Mouse (Mus musculus) hindbrain, embryonic 12.5 days (tissue): ENCODE results near the gene Fam172a. TPM values are rescaled to one million over a fixed set of nuclear protein-coding genes. Genes with fewer than 3 reads are reported as not detected.

Experiments
- ATAC-seq: fragments of 200-750 bp; cut with Nextera tagmentation; 2 replicates; pipeline ENCODE4 v1.8.0; 2017; ENCODE audit warnings: moderate TSS enrichment; ENCODE audit not compliant: low FRiP score
- H3K27ac ChIP-seq: fragments of 300-500 bp; sonication (generic); 2 replicates; pipeline ENCODE4 v1.5.1; 2016; ENCODE audit warnings: mild to moderate bottlenecking
- H3K27me3 ChIP-seq: fragments of 300-500 bp; sonication (generic); 2 replicates; pipeline ENCODE4 v1.6.1; 2016; ENCODE audit warnings: mild to moderate bottlenecking
- H3K36me3 ChIP-seq: fragments of 300-500 bp; sonication (generic); 2 replicates; pipeline ENCODE4 v1.6.1; 2016; ENCODE audit warnings: mild to moderate bottlenecking
- H3K4me1 ChIP-seq: fragments of 300-500 bp; sonication (generic); 2 replicates; pipeline ENCODE4 v1.6.1; 2016
- H3K4me2 ChIP-seq: fragments of 300-500 bp; sonication (generic); replicated peaks from 2 replicates; pipeline ENCODE4 v1.6.1; 2016; ENCODE audit warnings: mild to moderate bottlenecking
- H3K4me3 ChIP-seq: fragments of 300-500 bp; sonication (generic); 2 replicates; pipeline ENCODE4 v1.5.1; 2016; ENCODE audit warnings: mild to moderate bottlenecking
- H3K9ac ChIP-seq: fragments of 300-500 bp; sonication (generic); 2 replicates; pipeline ENCODE4 v1.6.1; 2016; ENCODE audit warnings: mild to moderate bottlenecking, moderate library complexity
- H3K9me3 ChIP-seq: fragments of 300-500 bp; sonication (generic); replicated peaks from 2 replicates; pipeline ENCODE4 v1.6.1; 2016; ENCODE audit warnings: mild to moderate bottlenecking
- WGBS: fragments of 180-500 bp; shearing (Covaris S2); methylation state at CpG from one replicate; pipeline ENCODE4 v1.1.7; 2016; 5-methylcytosine and 5-hydroxymethylcytosine counted together
- polyA plus RNA-seq: library from polyadenylated mRNA; unstranded; fragments of >200 nt; fragmentation: Nextera tagmentation; extraction: Ambion mirVana; gene quantifications from 2 replicates; pipeline ENCODE4 v1.2.1, GENCODE M21; 2016

The Fam172a gene
- polyA plus RNA-seq, 1 experiment from 2014 or later: 42.4 TPM

DNA sequence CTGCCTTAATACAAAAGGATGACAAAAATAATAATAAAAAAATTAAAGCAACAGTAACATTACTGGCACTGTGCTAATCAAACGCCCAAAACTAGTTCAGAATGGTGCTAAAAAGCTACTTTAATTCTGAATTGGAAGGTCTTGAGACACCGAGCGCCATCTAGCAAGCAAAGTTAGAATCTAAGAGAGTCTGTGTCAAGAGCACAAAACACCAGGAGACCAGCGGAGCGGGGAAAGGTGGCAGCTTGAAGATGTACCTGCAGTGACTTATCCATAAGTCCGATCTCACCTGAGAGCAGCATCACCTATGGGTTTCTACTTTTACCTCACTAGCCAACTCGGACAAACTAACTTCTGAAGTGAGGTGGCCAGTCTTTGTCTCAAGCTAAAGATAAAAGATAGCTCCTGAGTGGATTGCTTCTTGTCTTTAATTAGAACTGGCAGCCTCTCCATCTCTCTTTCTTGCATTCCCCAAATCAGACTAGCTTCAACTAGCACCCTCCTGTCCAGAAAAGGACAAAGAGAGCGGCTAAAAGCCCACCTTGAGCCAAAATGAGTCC is 474.1 kb downstream of the Fam172a start:
- ATAC-seq: no peak
- Histone ChIP-seq H3K4me1 (peaks cover 23% of the 10 kb centered on the region), H3K9me3 (no peaks in the 10 kb centered on the region), H3K4me2 (peak overlapping the region; percentile 39), H3K36me3 (no peaks in the 10 kb centered on the region), H3K9ac (peak overlapping the region; percentile 56; the same call in 1 of the 2 replicates), H3K4me3 (peak overlapping the region; percentile 19), H3K27ac (peak overlapping the region; percentile 63), H3K27me3 (peaks cover 22% of the 10 kb centered on the region)
- WGBS: under 1% methylated on average over 8 of the region's 8 CpGs

DNA sequence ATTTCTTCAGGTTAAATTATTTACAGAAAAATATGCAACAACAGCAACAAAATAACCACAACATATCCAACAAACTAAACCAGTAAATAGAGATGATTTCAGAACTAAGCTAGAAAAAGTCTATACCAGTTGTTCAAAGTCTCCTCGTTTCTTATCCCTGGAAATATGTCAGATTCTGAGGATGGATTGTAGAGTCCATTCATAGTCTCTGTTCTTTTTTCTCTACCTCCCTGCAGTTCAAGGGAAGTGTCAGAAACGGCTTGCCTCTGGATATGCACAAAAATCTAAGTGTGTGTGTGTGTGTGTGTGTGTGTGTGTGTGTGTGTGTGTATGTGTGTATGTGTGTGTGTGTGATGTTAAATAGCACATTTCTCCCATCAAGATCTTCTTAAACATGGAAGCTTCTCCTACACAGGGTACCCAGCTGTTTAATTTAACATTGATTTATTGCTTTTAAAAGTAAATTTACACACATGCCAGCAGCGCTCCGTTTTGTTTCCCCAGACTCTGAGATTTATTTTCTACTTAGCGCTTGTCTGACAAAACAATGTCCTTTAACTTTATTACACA is 475.6 kb downstream of the Fam172a start:
- Histone ChIP-seq H3K36me3 (no peaks in the 10 kb centered on the region), H3K27ac (peak overlapping the region; percentile 91), H3K9me3 (no peaks in the 10 kb centered on the region), H3K9ac (no peak overlapping the region; the same call in 1 of the 2 replicates), H3K4me3 (peak overlapping the region; percentile 41; the same call in 1 of the 2 replicates), H3K27me3 (peaks cover 18% of the 10 kb centered on the region), H3K4me2 (peak overlapping the region; percentile 69), H3K4me1 (peaks cover 16% of the 10 kb centered on the region)
- ATAC-seq: no peak
- WGBS: 10% methylated on average over 5 of the region's 5 CpGs

DNA sequence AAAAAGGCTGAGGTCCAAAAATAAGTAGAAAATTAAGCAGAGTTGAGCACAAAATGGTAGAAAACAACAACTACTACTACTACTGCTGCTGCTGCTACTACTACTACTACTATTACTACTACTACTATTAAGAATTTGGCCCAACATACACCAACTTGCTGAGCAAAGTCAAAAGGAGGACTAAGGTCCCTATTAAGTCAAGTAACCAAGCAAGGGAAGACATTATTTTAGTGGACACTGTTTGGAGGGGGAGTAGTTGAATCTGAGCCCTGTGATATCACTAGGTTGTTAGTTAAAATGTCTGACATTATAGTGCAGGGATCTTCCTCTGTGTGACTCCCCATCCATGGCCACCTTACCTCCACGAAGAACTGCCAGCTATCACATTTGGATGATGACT is 476.2 kb downstream of the Fam172a start:
- H3K27me3 ChIP-seq: peaks cover 16% of the 10 kb centered on the region
- peak overlapping the region; percentile 41 for H3K4me3 ChIP-seq
- peak overlapping the region; percentile 69 for H3K4me2 ChIP-seq
- H3K27ac ChIP-seq: peak overlapping the region; percentile 91
- no peak overlapping the region; the same call in none of the 2 replicates for H3K9ac ChIP-seq
- WGBS: 0% methylated on average over 1 of the region's 1 CpGs
- peaks cover 21% of the 10 kb centered on the region for H3K4me1 ChIP-seq
- no peaks in the 10 kb centered on the region for H3K36me3 ChIP-seq
- H3K9me3 ChIP-seq: no peaks in the 10 kb centered on the region
- ATAC-seq: no peak

DNA sequence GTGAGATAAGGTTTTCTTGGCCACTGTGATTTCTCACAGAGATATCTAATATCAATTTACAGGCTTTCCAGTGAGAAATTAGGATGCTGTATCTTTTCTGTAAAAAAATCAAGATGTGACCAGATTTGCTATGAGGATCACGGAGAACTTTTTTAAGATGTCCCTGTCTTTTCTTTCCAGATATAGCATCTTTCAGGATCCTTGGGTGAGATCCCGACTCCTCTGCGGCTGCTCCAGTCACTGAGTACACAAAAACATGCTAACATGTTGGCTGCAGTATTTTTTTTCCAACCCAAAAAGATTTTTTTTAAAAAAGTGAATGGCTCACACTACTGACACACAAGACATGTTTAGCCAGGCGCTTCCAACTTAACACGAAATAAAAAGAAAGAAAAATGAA is 476.9 kb downstream of the Fam172a start:
- no peak for ATAC-seq
- Histone ChIP-seq H3K27me3 (peaks cover 13% of the 10 kb centered on the region), H3K4me1 (peaks cover 24% of the 10 kb centered on the region), H3K4me3 (peak overlapping the region; percentile 41), H3K9ac (peak overlapping the region; percentile 68), H3K36me3 (no peaks in the 10 kb centered on the region), H3K9me3 (no peaks in the 10 kb centered on the region), H3K27ac (peak overlapping the region; percentile 91), H3K4me2 (peak overlapping the region; percentile 69)
- WGBS: 7% methylated on average over 5 of the region's 5 CpGs

DNA sequence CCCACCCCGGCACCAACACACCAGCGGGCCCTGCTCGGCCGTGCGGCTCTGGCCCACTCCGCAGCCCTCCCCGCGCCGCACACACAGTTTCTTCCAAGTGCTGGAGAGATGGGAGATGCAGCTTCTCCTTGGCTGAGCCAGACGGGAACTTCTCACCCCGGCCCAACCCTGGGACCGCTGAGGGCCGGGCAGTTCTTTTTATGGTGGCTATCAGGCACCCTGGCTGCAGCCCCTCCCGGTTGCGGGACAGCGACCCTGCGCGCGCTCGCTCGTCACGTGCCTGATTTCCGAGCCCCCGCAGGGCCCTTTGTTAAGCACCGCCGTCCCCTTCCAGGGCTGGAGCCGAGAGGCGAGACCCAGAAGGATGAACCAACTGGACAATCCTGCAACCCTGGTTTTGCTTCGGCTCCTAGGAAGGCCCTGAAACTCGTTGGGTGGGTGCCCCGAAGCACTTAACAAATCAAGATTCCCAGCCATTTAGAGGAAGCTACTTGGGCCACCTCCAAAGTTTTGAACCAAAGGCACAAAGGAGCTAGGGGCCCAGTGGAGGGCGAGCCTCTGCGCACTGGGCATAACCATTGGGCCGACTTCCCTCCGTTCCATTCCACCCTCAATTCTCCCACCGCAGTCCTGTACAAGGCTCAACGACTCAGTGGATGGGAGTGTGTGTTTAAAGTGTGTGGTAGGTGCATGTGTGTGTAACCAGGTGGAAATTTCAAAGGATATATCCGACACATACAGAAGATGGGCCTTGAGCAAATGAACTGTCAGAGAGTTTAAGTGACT is 477.7 kb downstream of the Fam172a start:
- ATAC-seq: peak; percentile 56
- peaks cover 9% of the 10 kb centered on the region for H3K27me3 ChIP-seq

DNA sequence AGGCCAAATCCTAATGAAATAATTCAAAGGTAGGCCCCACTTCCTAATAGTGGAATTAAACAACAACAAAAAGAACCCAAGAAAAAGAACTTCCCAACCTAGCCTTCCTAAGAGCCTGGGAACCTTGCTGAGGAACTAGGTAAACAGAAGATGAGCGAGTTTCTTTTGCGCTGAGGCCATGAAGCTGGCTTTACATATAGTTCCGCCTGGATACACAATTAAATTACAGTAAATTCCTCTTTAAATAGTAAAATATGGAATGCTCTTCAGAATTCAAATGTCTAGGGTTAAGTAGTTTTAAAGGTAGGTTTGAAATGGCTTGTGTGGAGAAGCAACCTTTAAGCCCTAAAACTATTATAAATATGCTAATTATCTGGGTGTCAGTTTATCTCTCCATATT is 478.4 kb downstream of the Fam172a start:
- Histone ChIP-seq H3K36me3 (no peaks in the 10 kb centered on the region), H3K27ac (peak overlapping the region; percentile 92), H3K4me2 (peak overlapping the region; percentile 69), H3K27me3 (peaks cover 5% of the 10 kb centered on the region; the same call in 1 of the 2 replicates), H3K4me3 (no peak overlapping the region), H3K9me3 (no peaks in the 10 kb centered on the region), H3K4me1 (peaks cover 37% of the 10 kb centered on the region), H3K9ac (peak overlapping the region; percentile 68; the same call in 1 of the 2 replicates)
- no peak for ATAC-seq
- 33% methylated on average over 3 of the region's 3 CpGs for whole genome bisulfite sequencing

More for the DNA sequence above, 477.7 kb downstream of the Fam172a start:
- peak overlapping the region; percentile 91 for H3K27ac ChIP-seq
- H3K4me2 ChIP-seq: peak overlapping the region; percentile 69
- peaks cover 31% of the 10 kb centered on the region for H3K4me1 ChIP-seq
- H3K9ac ChIP-seq: peak overlapping the region; percentile 68
- H3K36me3 ChIP-seq: no peaks in the 10 kb centered on the region
- no peaks in the 10 kb centered on the region for H3K9me3 ChIP-seq
- H3K4me3 ChIP-seq: peak overlapping the region; percentile 41
- 1% methylated on average over 38 of the region's 38 CpGs for WGBS

DNA sequence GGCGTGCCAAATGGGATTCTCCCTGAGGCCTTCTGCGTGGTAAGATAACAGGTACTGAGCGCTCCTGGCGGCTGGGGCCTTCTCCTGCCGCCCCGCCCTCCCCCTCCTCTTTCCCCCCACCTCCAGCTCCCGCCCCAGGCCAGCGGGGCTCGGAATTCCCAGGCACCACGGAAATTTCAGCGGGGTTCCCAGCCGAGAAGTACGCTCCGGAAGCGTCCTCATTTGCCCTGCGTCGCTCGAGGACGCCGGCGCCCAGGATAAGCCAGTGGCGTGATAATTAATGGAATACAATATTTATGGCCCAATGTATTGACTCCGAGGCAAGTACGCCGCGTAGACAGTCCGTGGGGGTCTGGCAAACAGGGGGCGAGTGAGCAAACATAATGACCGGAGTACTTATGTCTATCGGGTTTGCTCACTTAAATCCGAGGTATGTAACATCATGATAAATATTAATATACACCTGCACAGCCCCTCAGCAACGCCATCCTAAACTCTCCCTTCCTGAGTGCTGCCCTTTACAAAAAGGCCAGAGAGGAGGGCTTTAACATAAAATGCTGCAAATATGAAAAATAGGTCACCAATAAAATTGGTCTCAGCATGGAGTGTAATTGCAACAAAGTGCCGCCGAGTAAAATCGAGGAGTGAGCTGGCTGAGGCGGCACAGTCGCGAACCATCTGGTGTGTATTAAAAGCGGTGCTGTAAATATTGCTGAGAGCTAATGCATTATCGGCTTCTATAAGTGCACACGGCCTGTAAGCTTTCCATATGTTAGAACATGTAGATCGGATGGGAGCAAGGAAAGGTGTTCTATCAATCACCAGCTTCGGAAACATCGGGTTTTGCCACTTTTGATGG is 479.5 kb downstream of the Fam172a start:
- Histone ChIP-seq H3K9ac (peak overlapping the region; percentile 70), H3K4me3 (peak overlapping the region; percentile 36), H3K9me3 (no peaks in the 10 kb centered on the region), H3K4me1 (peaks cover 43% of the 10 kb centered on the region), H3K4me2 (peak overlapping the region; percentile 69), H3K36me3 (no peaks in the 10 kb centered on the region), H3K27ac (peak overlapping the region; percentile 92), H3K27me3 (peaks cover 5% of the 10 kb centered on the region; the same call in 1 of the 2 replicates)
- under 1% methylated on average over 44 of the region's 44 CpGs for WGBS
- ATAC-seq: peak; percentile 18; the same call in 1 of the 2 replicates

DNA sequence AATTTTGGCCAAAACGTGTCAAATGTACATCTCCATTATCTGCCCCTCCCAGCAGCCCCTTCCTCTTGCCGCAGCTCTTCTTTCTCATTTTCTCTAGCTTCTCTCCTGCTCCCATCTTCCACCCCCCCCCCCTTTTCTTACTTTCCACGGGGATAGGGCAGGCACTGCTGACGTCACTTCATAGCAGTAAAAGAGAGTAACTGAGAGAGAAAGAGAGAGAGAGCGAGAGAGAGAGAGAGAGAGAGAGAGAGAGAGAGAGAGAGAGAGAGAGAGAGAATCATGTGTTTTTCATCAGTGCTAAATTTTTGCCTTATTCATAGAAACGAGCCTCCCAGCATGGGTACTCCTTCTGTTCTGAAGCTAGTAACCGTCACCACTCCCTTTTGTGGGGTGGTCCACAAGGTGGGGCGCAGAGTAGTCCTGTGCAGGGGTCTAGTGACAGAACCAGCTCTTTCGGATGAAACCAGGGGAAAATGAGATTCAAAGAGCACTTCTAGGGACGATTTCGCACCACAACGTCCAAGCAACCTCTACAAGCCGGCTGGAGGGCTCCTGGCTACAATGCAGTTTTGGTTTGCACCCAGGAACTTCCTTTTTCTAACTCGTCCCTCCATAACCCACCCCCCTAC is 480.2 kb downstream of the Fam172a start:
- H3K9ac ChIP-seq: peak overlapping the region; percentile 70
- H3K27me3 ChIP-seq: peaks cover 8% of the 10 kb centered on the region; the same call in 1 of the 2 replicates
- H3K4me2 ChIP-seq: peak overlapping the region; percentile 69
- peak overlapping the region; percentile 36 for H3K4me3 ChIP-seq
- no peaks in the 10 kb centered on the region for H3K9me3 ChIP-seq
- H3K36me3 ChIP-seq: no peaks in the 10 kb centered on the region
- peak; percentile 45 for ATAC-seq
- peak overlapping the region; percentile 92 for H3K27ac ChIP-seq
- WGBS: 1% methylated on average over 13 of the region's 14 CpGs
- H3K4me1 ChIP-seq: peaks cover 49% of the 10 kb centered on the region

DNA sequence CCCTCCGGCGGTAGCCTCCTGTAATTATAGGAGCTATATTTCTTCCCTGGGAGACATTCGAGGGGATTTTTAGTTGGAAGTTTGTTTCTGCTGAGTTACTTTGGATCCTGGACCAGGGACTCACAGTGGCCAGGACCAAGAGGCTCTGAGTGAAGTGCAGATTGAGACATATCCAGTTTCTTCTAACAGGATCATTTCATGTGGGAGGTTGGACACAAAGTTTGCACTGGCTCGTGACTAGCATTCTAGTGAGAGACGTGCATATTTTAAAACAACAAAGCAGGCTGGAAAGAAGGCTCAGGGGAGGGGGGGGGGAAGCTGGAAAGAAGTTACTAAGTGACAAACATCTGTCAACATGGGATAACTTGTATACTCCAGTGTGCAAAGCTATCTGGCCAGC is 481.2 kb downstream of the Fam172a start:
- H3K27ac ChIP-seq: peak overlapping the region; percentile 92
- peak overlapping the region; percentile 70 for H3K9ac ChIP-seq
- peaks cover 12% of the 10 kb centered on the region; the same call in 1 of the 2 replicates for H3K27me3 ChIP-seq
- no peaks in the 10 kb centered on the region for H3K9me3 ChIP-seq
- H3K4me3 ChIP-seq: peak overlapping the region; percentile 36
- ATAC-seq: no peak
- H3K4me2 ChIP-seq: peak overlapping the region; percentile 69
- H3K36me3 ChIP-seq: 0 out of 2 replicates have a peak, but pooled peaks cover 6% of the 10 kb centered on the region
- H3K4me1 ChIP-seq: peaks cover 58% of the 10 kb centered on the region
- whole genome bisulfite sequencing: 6% methylated on average over 5 of the region's 5 CpGs

DNA sequence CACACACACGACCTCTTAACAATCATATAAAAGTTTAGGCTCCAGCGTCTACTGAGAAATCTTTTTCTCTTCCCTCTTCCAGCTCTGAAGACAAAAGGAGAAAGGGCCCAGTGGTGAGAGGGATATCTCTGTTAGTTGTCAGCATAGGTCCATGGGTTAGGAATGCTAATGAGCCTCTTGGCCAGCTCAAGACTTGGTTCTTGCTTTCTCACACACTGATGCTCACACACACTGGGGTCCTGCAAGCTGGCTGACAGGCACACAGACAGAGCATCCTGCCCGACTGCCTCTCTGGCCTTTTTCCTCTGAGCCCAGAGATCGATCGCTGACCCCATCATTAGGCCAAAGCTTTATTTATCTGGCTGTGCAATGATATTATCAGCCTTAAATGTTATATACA is 482.2 kb downstream of the Fam172a start:
- Histone ChIP-seq H3K4me3 (no peak overlapping the region; the same call in 1 of the 2 replicates), H3K4me2 (peak overlapping the region; percentile 69), H3K9ac (peak overlapping the region; percentile 45; the same call in 1 of the 2 replicates), H3K27me3 (peaks cover 12% of the 10 kb centered on the region; the same call in 1 of the 2 replicates), H3K9me3 (no peaks in the 10 kb centered on the region), H3K36me3 (peaks cover 6% of the 10 kb centered on the region; the same call in 1 of the 2 replicates), H3K4me1 (peaks cover 65% of the 10 kb centered on the region), H3K27ac (peak overlapping the region; percentile 92)
- 4% methylated on average over 5 of the region's 5 CpGs for WGBS
- peak; percentile 67 for ATAC-seq
